Mouse (Mus musculus) liver, embryonic 14.5 days (tissue): ENCODE measurements around the gene Psma1. TPM values are rescaled to one million over a fixed set of nuclear protein-coding genes. Genes with fewer than 3 reads are reported as not detected.

Experiments
- ATAC-seq: fragments of 200-750 bp; cut with Nextera tagmentation; 2 replicates; pipeline ENCODE4 v1.8.0; 2017; ENCODE audit warnings: moderate number of reproducible peaks, mild to moderate bottlenecking, moderate library complexity; ENCODE audit not compliant: insufficient read depth
- DNase-seq, 3 experiments: peaks; one replicate each; pipeline ENCODE4 v3.0.0-alpha.2; 2012 to 2013; ENCODE audit warnings: low read depth in 3 of 3, low spot score in 3 of 3
- H3K27ac ChIP-seq: fragments of 300-500 bp; sonication (generic); 2 replicates; pipeline ENCODE4 v1.5.1; 2014; ENCODE audit warnings: moderate library complexity, mild to moderate bottlenecking, control low read depth, inconsistent platforms
- H3K27me3 ChIP-seq: fragments of 300-500 bp; sonication (generic); 2 replicates; pipeline ENCODE4 v1.6.1; 2014; ENCODE audit warnings: mild to moderate bottlenecking, low read length, moderate library complexity; ENCODE audit not compliant: control insufficient read depth, insufficient read depth
- H3K36me3 ChIP-seq: fragments of 300-500 bp; sonication (generic); replicated peaks from 2 replicates; pipeline ENCODE4 v1.6.1; 2014; ENCODE audit warnings: low read depth; ENCODE audit not compliant: control insufficient read depth, insufficient read depth
- H3K4me1 ChIP-seq, 2 experiments: fragments of 200-500 bp in 1 of 2; fragments of 300-500 bp in 1 of 2; sonication (generic) in 1 of 2; replicated peaks; 2 replicates each; pipeline ENCODE4 v1.6.1; 2012 to 2014; ENCODE audit warnings: antibody characterized with exemption in 1 of 2, inconsistent platforms in 1 of 2, low read length in 1 of 2; ENCODE audit not compliant: control insufficient read depth in 2 of 2, insufficient read depth in 2 of 2
- H3K4me2 ChIP-seq: fragments of 300-500 bp; sonication (generic); 2 replicates; pipeline ENCODE4 v1.6.1; 2014; ENCODE audit warnings: low read depth, mild to moderate bottlenecking, control low read depth, moderate library complexity
- H3K4me3 ChIP-seq, 2 experiments: fragments of 200-500 bp in 1 of 2; fragments of 300-500 bp in 1 of 2; sonication (generic) in 1 of 2; 2 replicates each; pipeline ENCODE4 v1.5.1; 2012 to 2014; ENCODE audit warnings: low read depth in 2 of 2, low read length in 2 of 2, mild to moderate bottlenecking in 2 of 2, control low read depth in 1 of 2, inconsistent platforms in 1 of 2, moderate library complexity in 1 of 2; ENCODE audit not compliant: insufficient read depth in 1 of 2
- H3K9ac ChIP-seq: fragments of 300-500 bp; sonication (generic); replicated peaks from 2 replicates; pipeline ENCODE4 v1.6.1; 2014; ENCODE audit warnings: mild to moderate bottlenecking, control low read depth, moderate library complexity
- H3K9me3 ChIP-seq: fragments of 300-500 bp; sonication (generic); 2 replicates; pipeline ENCODE4 v1.6.1; 2016; ENCODE audit warnings: low read length, mixed read lengths; ENCODE audit not compliant: control insufficient read depth
- CTCF ChIP-seq: IDR thresholded peaks from 2 replicates; pipeline ENCODE4 v1.5.1; 2016; ENCODE audit warnings: antibody characterized with exemption, low read depth, control low read depth
- EP300 ChIP-seq: IDR thresholded peaks from 2 replicates; pipeline ENCODE4 v1.6.1; 2016; ENCODE audit warnings: antibody characterized with exemption, low read depth
- WGBS: fragments of 180-500 bp; shearing (Covaris S2); extraction: QIAGEN DNeasy Blood & Tissue Kit; methylation state at CpG from one replicate; pipeline ENCODE4 v1.1.7; 2014; ENCODE audit not compliant: insufficient replicate concordance; 5-methylcytosine and 5-hydroxymethylcytosine counted together
- polyA plus RNA-seq, 2 experiments: library from polyadenylated mRNA; depleted of rRNA in 1 of 2; stranded (reverse) in 1 of 2; unstranded in 1 of 2; fragments of >200 nt; fragmentation: Nextera tagmentation in 1 of 2; extraction: Ambion mirVana in 1 of 2; gene quantifications; 2 replicates each; pipeline versions ENCODE4 v1.2.1 to v1.2.3; 2012 to 2014

The Psma1 gene
- 94.7 and 146 TPM in 2 replicates for polyA plus RNA-seq (2012; rRNA removed)
- 281 and 289 TPM in 2 replicates for polyA plus RNA-seq (2014; fragmentation: Nextera tagmentation; extraction: Ambion mirVana)

GRCm38 (mm10) chr7:114276005-114276752 lies at the start of gene Psma1:
Psma1 (minus strand) TSS chr7:114276118.
- peak; percentile 98 for DNase-seq
- Histone ChIP-seq H3K4me1 (peaks cover 6 to 10% of the 10 kb centered on the region in 2 experiments), H3K9me3 (no peaks in the 10 kb centered on the region), H3K4me3 (peak within 1 kb of the TSS; percentile 69 to 72), H3K9ac (peak within 1 kb of the TSS; percentile 89), H3K27me3 (no peaks in the 10 kb centered on the region), H3K27ac (peak within 1 kb of the TSS; percentile 70), H3K4me2 (peak within 1 kb of the TSS; percentile 85), H3K36me3 (peaks cover 27% of the 10 kb centered on the region)
- WGBS, result under 1% methylated on average over 38 of the region's 39 CpGs
- ATAC-seq, result peak; percentile 98
- TF ChIP-seq CTCF (peak; percentile 63; the same call in 1 of the 2 replicates), EP300 (no peak; the same call in 1 of the 2 replicates)

DNA sequence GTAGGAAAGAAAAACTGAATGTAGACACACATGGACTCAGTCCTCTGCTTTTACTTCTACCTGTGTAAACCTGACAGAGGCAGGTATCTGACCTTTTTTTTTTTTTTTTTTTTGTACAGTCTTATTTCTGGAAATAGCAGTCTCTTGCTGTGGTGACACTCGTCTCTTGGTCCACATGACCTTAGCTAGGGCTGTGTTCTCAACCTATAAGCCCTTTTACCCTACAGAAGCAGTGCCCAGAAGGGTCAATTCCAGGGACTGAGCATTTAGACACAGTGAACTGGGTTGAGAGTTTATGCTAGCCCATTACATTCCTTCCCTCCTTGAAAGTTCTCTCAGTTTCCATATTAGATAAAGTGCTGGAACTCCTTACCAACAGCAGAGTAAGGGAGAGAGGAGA lies 47.6 kb upstream of the Psma1 start:
- DNase-seq (no peak), ATAC-seq (peak; percentile 50)
- Histone ChIP-seq H3K4me3 (no peak overlapping the region), H3K4me1 (peaks cover 0 to 17% of the 10 kb centered on the region in 2 experiments; a peak in 2 of 4 replicates), H3K27me3 (no peaks in the 10 kb centered on the region), H3K36me3 (no peaks in the 10 kb centered on the region), H3K4me2 (no peak overlapping the region; the same call in 1 of the 2 replicates), H3K27ac (peak overlapping the region; percentile 33; the same call in 1 of the 2 replicates), H3K9me3 (no peaks in the 10 kb centered on the region), H3K9ac (no peak overlapping the region; the same call in 1 of the 2 replicates)
- 24% methylated on average over 1 of the region's 1 CpGs for WGBS
- TF ChIP-seq CTCF (no peak), EP300 (no peak)

- Histone ChIP-seq H3K27me3 (no peaks in the 10 kb centered on the region), H3K4me3 (no peak overlapping the region), H3K4me2 (no peak overlapping the region), H3K9me3 (no peaks in the 10 kb centered on the region), H3K4me1 (peaks cover 0 to 17% of the 10 kb centered on the region in 2 experiments; a peak in 2 of 4 replicates), H3K9ac (no peak overlapping the region), H3K36me3 (no peaks in the 10 kb centered on the region), H3K27ac (no peak overlapping the region)
- 55% methylated on average over 9 of the region's 9 CpGs for WGBS
- TF ChIP-seq EP300, result no peak
- no peak for TF ChIP-seq CTCF
- ATAC-seq (peak; percentile 82), DNase-seq (peak in 2 of 3 experiments; percentile 12 to 23)
Measured at GRCm38 (mm10) chr7:114322531-114323441, 46.9 kb upstream of the Psma1 start.

DNA sequence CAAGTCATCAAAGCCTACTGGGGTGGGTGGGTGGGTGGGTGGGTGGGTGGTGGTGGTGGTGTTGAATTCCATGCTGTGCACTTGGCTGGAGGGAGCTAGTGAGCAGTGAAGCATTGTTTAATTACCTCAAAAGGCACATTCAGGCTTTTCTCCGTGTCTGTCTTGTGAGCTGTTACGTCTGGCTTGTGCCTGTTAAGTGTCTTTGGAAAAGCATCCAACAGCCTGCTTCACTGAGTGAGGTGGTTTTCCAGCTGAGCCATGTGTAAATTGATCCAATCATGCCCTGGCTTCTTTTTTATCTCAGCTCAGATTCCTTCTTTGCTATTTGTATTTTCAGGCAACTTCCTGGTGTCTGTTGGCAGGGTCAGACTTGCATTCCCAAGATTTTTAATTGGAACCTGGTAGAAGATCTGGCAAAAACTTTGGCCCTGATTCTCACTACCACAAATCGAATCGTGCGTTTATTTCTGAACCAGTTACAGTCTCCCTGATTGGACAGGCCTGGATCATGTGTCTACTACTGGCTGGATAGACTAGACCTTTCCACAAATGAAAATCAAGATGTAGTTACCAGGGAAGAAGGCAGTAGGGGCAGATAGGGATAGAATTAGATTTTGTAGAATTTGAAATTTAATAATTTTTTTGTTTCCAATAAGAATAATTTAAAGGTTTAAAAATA lies 45.9 kb upstream of the Psma1 start:
- no peak overlapping the region for H3K9ac ChIP-seq
- DNase-seq, result no peak
- ATAC-seq, result no peak
- H3K9me3 ChIP-seq, result no peaks in the 10 kb centered on the region
- H3K4me2 ChIP-seq, result no peak overlapping the region
- H3K27ac ChIP-seq, result no peak overlapping the region
- no peak overlapping the region for H3K4me3 ChIP-seq
- H3K27me3 ChIP-seq, result no peaks in the 10 kb centered on the region
- WGBS, result 56% methylated on average over 5 of the region's 5 CpGs
- no peak for TF ChIP-seq EP300
- no peak for TF ChIP-seq CTCF
- peaks cover 0 to 21% of the 10 kb centered on the region in 2 experiments; a peak in 2 of 4 replicates for H3K4me1 ChIP-seq
- no peaks in the 10 kb centered on the region for H3K36me3 ChIP-seq
